ENCODE assay signal across 10 mouse cellular contexts in the genomic region with DNA sequence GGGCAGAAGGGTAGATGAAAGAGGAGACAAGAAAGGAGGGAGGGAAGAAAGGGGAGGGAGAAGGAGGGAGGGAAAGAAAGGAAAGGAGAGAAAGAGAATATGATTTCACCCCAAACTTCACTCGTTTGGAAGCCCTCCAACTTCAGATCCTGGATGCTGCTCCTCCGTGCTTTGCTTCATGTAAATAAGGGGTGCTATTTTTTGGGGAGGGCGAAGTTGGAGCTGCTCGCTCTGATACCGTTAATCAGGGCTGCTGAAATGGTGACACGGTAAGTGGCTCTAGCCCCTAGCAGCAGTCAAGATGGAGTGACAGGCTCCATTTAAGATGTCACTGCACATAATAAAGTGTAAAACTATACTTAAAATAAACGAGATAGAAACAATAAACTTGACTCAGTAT.
DNase-seq lines count a peak whose midpoint lies in the region; ATAC-seq lines count a peak whose summit lies in the region.
"Had no signal": no experiment of that assay in that cellular context is flagged by ENCODE, and none has a peak within 500 bp of the region (broad histone marks: within the 10 kb centered on the region; RNA-seq: fewer than 3 reads in every experiment).

No protein-coding gene starts in this region.

- H3K4me2 ChIP-seq in kidney, embryonic 14.5 days (replicated peaks; ENCODE audit: low read depth, low read length), result peak overlapping the region; percentile 25
- peak overlapping the region; percentile 43 for H3K4me2 ChIP-seq in embryonic facial prominence, embryonic 14.5 days (ENCODE audit: low read depth, low read length)
- H3K4me2 ChIP-seq in forebrain, embryonic 15.5 days (replicated peaks), result peak overlapping the region; percentile 33
- peak overlapping the region; percentile 24 for H3K4me2 ChIP-seq in midbrain, embryonic 13.5 days (replicated peaks)

- H3K36me3 ChIP-seq in kidney, embryonic 14.5 days (ENCODE audit: control insufficient read depth, insufficient read depth, low read length), result no peaks in the 10 kb centered on the region
- no peaks in the 10 kb centered on the region for H3K36me3 ChIP-seq in embryonic facial prominence, embryonic 14.5 days (ENCODE audit: control insufficient read depth, insufficient read depth, low read length)
- no peaks in the 10 kb centered on the region for H3K36me3 ChIP-seq in forebrain, embryonic 15.5 days
- no peaks in the 10 kb centered on the region for H3K36me3 ChIP-seq in midbrain, embryonic 13.5 days

- no peaks in the 10 kb centered on the region for H3K27me3 ChIP-seq in kidney, embryonic 14.5 days (ENCODE audit: control insufficient read depth, insufficient read depth, low read length)
- no peaks in the 10 kb centered on the region for H3K27me3 ChIP-seq in embryonic facial prominence, embryonic 14.5 days (replicated peaks; ENCODE audit: control insufficient read depth, insufficient read depth, low read length)
- H3K27me3 ChIP-seq in forebrain, embryonic 15.5 days, result no peaks in the 10 kb centered on the region
- H3K27me3 ChIP-seq in midbrain, embryonic 13.5 days, result no peaks in the 10 kb centered on the region

- H3K27ac ChIP-seq in kidney, embryonic 14.5 days (ENCODE audit: low read depth, low read length), result no peak overlapping the region; the same call in 1 of the 2 replicates
- peak overlapping the region; percentile 67 for H3K27ac ChIP-seq in embryonic facial prominence, embryonic 14.5 days (replicated peaks; ENCODE audit: low read depth, low read length)
- peak overlapping the region; percentile 92 for H3K27ac ChIP-seq in forebrain, embryonic 15.5 days (replicated peaks)
- peak overlapping the region; percentile 69 for H3K27ac ChIP-seq in midbrain, embryonic 13.5 days

- H3K9me3 ChIP-seq in kidney, embryonic 14.5 days (ENCODE audit: control insufficient read depth, low read length), result no peaks in the 10 kb centered on the region
- no peaks in the 10 kb centered on the region for H3K9me3 ChIP-seq in embryonic facial prominence, embryonic 14.5 days (ENCODE audit: control insufficient read depth, low read length)
- H3K9me3 ChIP-seq in forebrain, embryonic 15.5 days, result no peaks in the 10 kb centered on the region
- H3K9me3 ChIP-seq in midbrain, embryonic 13.5 days, result no peaks in the 10 kb centered on the region

- H3K4me3 ChIP-seq in kidney, embryonic 14.5 days (ENCODE audit: low read length), result no peak overlapping the region; the same call in 1 of the 2 replicates
- no peak overlapping the region; the same call in 1 of the 2 replicates for H3K4me3 ChIP-seq in embryonic facial prominence, embryonic 14.5 days (ENCODE audit: low read depth, low read length)
- peak overlapping the region; percentile 2; the same call in 1 of the 2 replicates for H3K4me3 ChIP-seq in forebrain, embryonic 15.5 days
- H3K4me3 ChIP-seq in midbrain, embryonic 13.5 days (replicated peaks), result no peak overlapping the region
- H3K4me3 ChIP-seq: erythroblast, embryonic 14.5 days had no signal

- ATAC-seq in kidney, embryonic 14.5 days (ENCODE audit: low FRiP score, low TSS enrichment), result peak; percentile 56; the same call in 1 of the 2 replicates
- ATAC-seq in embryonic facial prominence, embryonic 14.5 days (ENCODE audit: low read depth), result no peak
- peak; percentile 45 for ATAC-seq in forebrain, embryonic 15.5 days (replicated peaks)
- 0 out of 2 replicates have a peak, but pooled peaks have one; percentile 3 for ATAC-seq in midbrain, embryonic 13.5 days

- DNase-seq in kidney, postnatal 25 days, result no peak
- DNase-seq in embryonic facial prominence, embryonic 14.5 days (ENCODE audit: low spot score), result no peak
- no peak for DNase-seq in natural killer cell, adult 2 months (ENCODE audit: low spot score in 2 of 2)
- DNase-seq in retina, embryonic 14.5 days (ENCODE audit: low spot score), result no peak
- DNase-seq in spleen, adult 12 weeks (ENCODE audit: low spot score), result no peak
- DNase-seq: spleen, adult 18-20 months had no signal

- 0 out of 2 replicates have a peak overlapping the region, but pooled peaks have one; percentile 7 for H3K9ac ChIP-seq in kidney, embryonic 14.5 days (ENCODE audit: low read depth, low read length)
- H3K9ac ChIP-seq in embryonic facial prominence, embryonic 14.5 days (ENCODE audit: low read depth, low read length), result peak overlapping the region; percentile 5; the same call in 1 of the 2 replicates
- peak overlapping the region; percentile 26 for H3K9ac ChIP-seq in forebrain, embryonic 15.5 days (replicated peaks)
- H3K9ac ChIP-seq in midbrain, embryonic 13.5 days (replicated peaks), result no peak overlapping the region

- WGBS in kidney, embryonic 14.5 days, result 12% methylated on average over 7 of the region's 7 CpGs
- WGBS in embryonic facial prominence, embryonic 14.5 days, result 12% methylated on average over 7 of the region's 7 CpGs
- 4% methylated on average over 7 of the region's 7 CpGs for WGBS in forebrain, embryonic 15.5 days
- WGBS in midbrain, embryonic 13.5 days, result 20% methylated on average over 7 of the region's 7 CpGs

- H3K4me1 ChIP-seq in kidney, embryonic 14.5 days (ENCODE audit: control insufficient read depth, insufficient read depth, low read length), result peaks cover 55% of the 10 kb centered on the region
- peaks cover 64% of the 10 kb centered on the region for H3K4me1 ChIP-seq in embryonic facial prominence, embryonic 14.5 days (ENCODE audit: control insufficient read depth, insufficient read depth, low read length)
- H3K4me1 ChIP-seq in forebrain, embryonic 15.5 days, result peaks cover 87% of the 10 kb centered on the region
- peaks cover 88% of the 10 kb centered on the region for H3K4me1 ChIP-seq in midbrain, embryonic 13.5 days (replicated peaks)
